Mouse (Mus musculus): Measurements from ENCODE around the gene Agap1. TPM values are rescaled to one million over a fixed set of nuclear protein-coding genes. Genes with fewer than 3 reads are reported as not detected.
A peak's percentile ranks its signal among the peaks of the same experiment; 100 is the strongest.

Agap1 gene
- polyA plus RNA-seq, 1 experiment from 2014 or later, result 8.7 TPM

- no peaks in the 10 kb centered on the region for H3K9me3 ChIP-seq (ENCODE audit: low read length)
- TF ChIP-seq CTCF (IDR thresholded peaks at IDR 0.05) (no peak), EP300 (IDR thresholded peaks at IDR 0.05) (no peak)
- H3K4me1 ChIP-seq (ENCODE audit: insufficient read depth, low read depth, low read length), result no peaks in the 10 kb centered on the region; the same call in 1 of the 2 replicates
- no peak for ATAC-seq
- H3K9ac ChIP-seq (replicated peaks; ENCODE audit: low read depth), result no peak overlapping the region
- no peak for DNase-seq (ENCODE audit: low spot score)
- H3K27ac ChIP-seq (ENCODE audit: low read length), result no peak overlapping the region
- H3K4me3 ChIP-seq (ENCODE audit: low read depth, low read length), result no peak overlapping the region
- no peak overlapping the region for H3K4me2 ChIP-seq (replicated peaks; ENCODE audit: low read depth, low read length)
- WGBS, result 91% methylated on average over 6 of the region's 6 CpGs
- no peaks in the 10 kb centered on the region for H3K27me3 ChIP-seq (replicated peaks; ENCODE audit: insufficient read depth, low read length)
- H3K36me3 ChIP-seq (ENCODE audit: insufficient read depth, low read length), result no peaks in the 10 kb centered on the region
Measured at GRCm38 (mm10) chr1:89486891-89487290, 32.3 kb downstream of the Agap1 start.

- H3K9me3 ChIP-seq (ENCODE audit: low read length), result no peaks in the 10 kb centered on the region
- TF ChIP-seq EP300 (IDR thresholded peaks at IDR 0.05) (no peak), CTCF (IDR thresholded peaks at IDR 0.05) (no peak)
- H3K4me1 ChIP-seq (ENCODE audit: insufficient read depth, low read depth, low read length), result no peaks in the 10 kb centered on the region; the same call in 1 of the 2 replicates
- DNase-seq (ENCODE audit: low spot score) (no peak), ATAC-seq (0 out of 2 replicates have a peak, but pooled peaks have one; percentile 11)
- no peaks in the 10 kb centered on the region for H3K27me3 ChIP-seq (replicated peaks; ENCODE audit: insufficient read depth, low read length)
- H3K4me3 ChIP-seq (ENCODE audit: low read depth, low read length), result no peak overlapping the region
- no peak overlapping the region for H3K9ac ChIP-seq (replicated peaks; ENCODE audit: low read depth)
- H3K27ac ChIP-seq (ENCODE audit: low read length), result no peak overlapping the region
- H3K4me2 ChIP-seq (replicated peaks; ENCODE audit: low read depth, low read length), result no peak overlapping the region
- WGBS, result 55% methylated on average over 17 of the region's 17 CpGs
- no peaks in the 10 kb centered on the region for H3K36me3 ChIP-seq (ENCODE audit: insufficient read depth, low read length)
Measured at GRCm38 (mm10) chr1:89489111-89489971, 34.7 kb downstream of the Agap1 start.

- Histone ChIP-seq H3K9me3 (ENCODE audit: low read length) (no peaks in the 10 kb centered on the region), H3K27ac (ENCODE audit: low read length) (no peak overlapping the region), H3K4me3 (ENCODE audit: low read depth, low read length) (no peak overlapping the region), H3K9ac (replicated peaks; ENCODE audit: low read depth) (no peak overlapping the region), H3K36me3 (ENCODE audit: insufficient read depth, low read length) (no peaks in the 10 kb centered on the region), H3K4me2 (replicated peaks; ENCODE audit: low read depth, low read length) (no peak overlapping the region), H3K4me1 (ENCODE audit: insufficient read depth, low read depth, low read length) (peaks cover 4% of the 10 kb centered on the region; the same call in 1 of the 2 replicates), H3K27me3 (replicated peaks; ENCODE audit: insufficient read depth, low read length) (no peaks in the 10 kb centered on the region)
- ATAC-seq (no peak), DNase-seq (ENCODE audit: low spot score) (no peak)
- TF ChIP-seq EP300 (IDR thresholded peaks at IDR 0.05) (no peak), CTCF (IDR thresholded peaks at IDR 0.05) (no peak)
- WGBS, result 75% methylated on average over 5 of the region's 5 CpGs
Measured at GRCm38 (mm10) chr1:89493177-89493576, 38.6 kb downstream of the Agap1 start.

- DNase-seq (ENCODE audit: low spot score) (no peak), ATAC-seq (no peak)
- H3K36me3 ChIP-seq (ENCODE audit: insufficient read depth, low read length), result no peaks in the 10 kb centered on the region
- no peak overlapping the region for H3K27ac ChIP-seq (ENCODE audit: low read length)
- TF ChIP-seq EP300 (IDR thresholded peaks at IDR 0.05), result no peak
- no peak for TF ChIP-seq CTCF (IDR thresholded peaks at IDR 0.05)
- WGBS, result 56% methylated on average over 1 of the region's 1 CpGs
- H3K4me3 ChIP-seq (ENCODE audit: low read depth, low read length), result no peak overlapping the region
- no peak overlapping the region for H3K4me2 ChIP-seq (replicated peaks; ENCODE audit: low read depth, low read length)
- H3K9ac ChIP-seq (replicated peaks; ENCODE audit: low read depth), result no peak overlapping the region
- no peaks in the 10 kb centered on the region for H3K9me3 ChIP-seq (ENCODE audit: low read length)
- peaks cover 13% of the 10 kb centered on the region; the same call in 1 of the 2 replicates for H3K4me1 ChIP-seq (ENCODE audit: insufficient read depth, low read depth, low read length)
- no peaks in the 10 kb centered on the region for H3K27me3 ChIP-seq (replicated peaks; ENCODE audit: insufficient read depth, low read length)
Measured at GRCm38 (mm10) chr1:89494816-89495215, 40.2 kb downstream of the Agap1 start.

- no peak for DNase-seq (ENCODE audit: low spot score)
- WGBS, result 55% methylated on average over 7 of the region's 7 CpGs
- Histone ChIP-seq H3K4me3 (ENCODE audit: low read depth, low read length) (no peak overlapping the region), H3K4me2 (replicated peaks; ENCODE audit: low read depth, low read length) (no peak overlapping the region), H3K27ac (ENCODE audit: low read length) (no peak overlapping the region), H3K9ac (replicated peaks; ENCODE audit: low read depth) (no peak overlapping the region), H3K9me3 (ENCODE audit: low read length) (no peaks in the 10 kb centered on the region), H3K27me3 (replicated peaks; ENCODE audit: insufficient read depth, low read length) (no peaks in the 10 kb centered on the region), H3K4me1 (ENCODE audit: insufficient read depth, low read depth, low read length) (peaks cover 16% of the 10 kb centered on the region; the same call in 1 of the 2 replicates), H3K36me3 (ENCODE audit: insufficient read depth, low read length) (no peaks in the 10 kb centered on the region)
- no peak for TF ChIP-seq EP300 (IDR thresholded peaks at IDR 0.05)
- no peak for TF ChIP-seq CTCF (IDR thresholded peaks at IDR 0.05)
- ATAC-seq, result no peak
Measured at GRCm38 (mm10) chr1:89496204-89496603, 41.6 kb downstream of the Agap1 start.

GRCm38 (mm10) chr1:89500925-89501324 is 46.3 kb downstream of the Agap1 start:
- Histone ChIP-seq H3K4me3 (ENCODE audit: low read depth, low read length) (no peak overlapping the region), H3K4me2 (replicated peaks; ENCODE audit: low read depth, low read length) (no peak overlapping the region), H3K9ac (replicated peaks; ENCODE audit: low read depth) (no peak overlapping the region), H3K36me3 (ENCODE audit: insufficient read depth, low read length) (no peaks in the 10 kb centered on the region), H3K4me1 (ENCODE audit: insufficient read depth, low read depth, low read length) (peaks cover 12% of the 10 kb centered on the region; the same call in 1 of the 2 replicates), H3K27ac (ENCODE audit: low read length) (no peak overlapping the region), H3K9me3 (ENCODE audit: low read length) (no peaks in the 10 kb centered on the region), H3K27me3 (replicated peaks; ENCODE audit: insufficient read depth, low read length) (no peaks in the 10 kb centered on the region)
- no peak for DNase-seq (ENCODE audit: low spot score)
- TF ChIP-seq CTCF (IDR thresholded peaks at IDR 0.05) (no peak), EP300 (IDR thresholded peaks at IDR 0.05) (no peak)
- ATAC-seq, result no peak
- WGBS, result 86% methylated on average over 2 of the region's 2 CpGs
